Mouse (Mus musculus): ENCODE results near the gene Gna15.
A peak's percentile ranks its signal among the peaks of the same experiment; 100 is the strongest.

Gna15 gene

DNA sequence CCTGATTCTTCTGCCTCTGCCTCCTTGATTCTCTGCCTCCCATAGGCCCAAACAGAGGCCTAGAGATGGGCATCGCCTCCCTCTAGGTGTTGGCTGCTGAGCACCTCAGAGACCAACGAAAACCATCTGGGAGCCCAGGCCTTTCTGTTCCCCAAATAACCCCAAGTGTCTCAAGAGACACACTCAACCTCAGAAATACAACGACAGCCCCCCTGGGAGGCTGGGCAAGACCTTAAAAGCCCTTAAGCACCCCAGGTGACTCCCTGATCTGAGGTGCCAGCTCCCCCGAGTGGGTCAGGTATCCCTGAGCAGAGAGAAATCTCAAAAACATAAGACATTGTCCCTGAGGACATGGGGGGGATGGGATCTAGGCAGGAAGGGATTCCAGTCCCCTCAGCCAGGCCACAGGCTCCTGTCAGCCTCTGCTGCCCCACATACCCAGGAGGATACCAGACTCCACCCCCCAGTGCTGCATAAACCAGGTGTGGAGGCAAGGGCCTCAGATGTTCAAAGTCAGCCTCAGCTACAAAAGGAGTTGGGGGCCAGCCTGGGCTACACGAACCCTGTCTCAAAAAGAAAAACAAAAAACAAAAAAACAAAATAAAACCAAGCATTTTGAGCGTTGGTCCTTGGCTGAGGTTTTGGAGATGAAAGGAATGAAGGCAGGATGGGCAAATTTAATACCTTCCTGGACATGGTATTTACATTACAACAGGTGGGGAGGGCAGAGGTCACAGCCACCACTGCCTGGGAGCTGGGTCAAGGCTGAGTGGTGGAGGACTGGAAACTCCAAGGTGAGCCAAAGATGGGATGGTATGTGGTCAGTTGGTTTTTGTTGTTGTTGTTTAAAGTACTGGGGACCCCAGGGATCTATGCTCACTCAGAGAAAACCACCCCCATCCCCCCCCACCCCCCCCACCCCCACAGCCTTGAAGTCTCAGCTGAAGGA lies 30.1 kb upstream of the Gna15 start:
- DNase-seq (ENCODE audit: low spot score), result no peak

DNA sequence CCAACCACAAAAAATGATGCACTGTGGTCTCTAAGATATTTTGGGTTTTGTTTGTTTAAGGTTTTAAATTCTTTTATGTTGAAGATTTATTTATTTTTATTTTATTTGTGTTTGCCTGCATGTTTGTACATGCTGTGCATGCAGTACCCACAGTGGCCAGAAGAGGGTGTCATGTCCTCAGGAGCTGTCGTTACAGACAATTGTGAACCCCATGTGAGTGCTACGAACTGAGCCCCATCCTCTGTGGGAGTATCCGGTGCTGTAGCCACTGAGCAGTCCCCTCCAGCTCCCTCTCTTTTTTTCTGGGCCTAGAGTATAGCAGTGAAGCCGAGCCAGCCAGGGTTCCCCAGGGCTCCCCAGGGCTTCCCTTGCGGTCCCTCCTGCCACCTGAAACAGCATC lies 29.2 kb upstream of the Gna15 start:
- peak; percentile 44 for DNase-seq (ENCODE audit: low spot score)

DNA sequence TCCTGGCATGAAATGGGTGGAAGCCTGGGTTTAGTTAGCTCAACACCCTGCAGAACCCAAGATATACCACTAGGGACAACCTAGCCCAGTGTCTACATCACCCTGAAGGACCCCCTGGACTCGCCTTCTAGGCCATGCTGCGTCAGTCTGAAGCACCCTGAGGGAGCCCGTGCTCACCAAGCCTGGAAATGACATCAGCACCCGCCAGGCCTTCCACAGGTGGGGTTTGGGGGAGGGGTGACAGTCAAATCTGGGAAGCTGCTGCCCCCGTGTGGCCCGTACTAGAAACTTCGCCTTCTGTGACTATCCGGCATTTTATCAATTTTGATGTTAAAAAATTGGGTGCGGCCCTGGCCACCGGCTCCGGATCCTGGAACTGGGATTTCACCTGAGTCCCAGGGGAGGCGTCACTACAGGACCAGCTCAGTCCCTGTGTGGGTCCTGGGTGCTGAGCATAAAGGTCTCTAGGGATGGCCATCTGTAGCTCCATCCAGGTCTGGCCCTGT lies 27.6 kb upstream of the Gna15 start:
- DNase-seq (ENCODE audit: low spot score), result peak; percentile 81

DNA sequence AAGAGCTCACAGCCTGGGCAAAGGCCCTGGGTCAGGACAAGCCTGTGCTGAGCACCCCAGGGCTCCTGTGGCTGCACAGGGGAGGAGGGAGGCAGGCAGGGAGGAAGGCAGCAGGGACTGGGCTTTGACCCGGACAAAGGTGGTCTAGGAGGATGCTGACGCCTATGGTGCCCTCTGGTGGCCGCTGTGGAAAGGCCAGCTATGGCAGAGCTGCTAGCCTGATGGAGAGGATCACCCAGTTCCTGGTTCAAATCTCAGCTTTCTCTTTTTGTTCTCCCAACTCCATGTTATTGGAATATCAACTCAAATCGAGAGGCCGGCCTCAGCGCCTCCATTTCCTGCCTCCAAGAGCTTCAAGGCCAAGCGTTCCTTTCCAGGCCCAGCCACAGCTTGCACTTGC lies 26.2 kb upstream of the Gna15 start:
- DNase-seq (ENCODE audit: low spot score), result peak; percentile 84

DNA sequence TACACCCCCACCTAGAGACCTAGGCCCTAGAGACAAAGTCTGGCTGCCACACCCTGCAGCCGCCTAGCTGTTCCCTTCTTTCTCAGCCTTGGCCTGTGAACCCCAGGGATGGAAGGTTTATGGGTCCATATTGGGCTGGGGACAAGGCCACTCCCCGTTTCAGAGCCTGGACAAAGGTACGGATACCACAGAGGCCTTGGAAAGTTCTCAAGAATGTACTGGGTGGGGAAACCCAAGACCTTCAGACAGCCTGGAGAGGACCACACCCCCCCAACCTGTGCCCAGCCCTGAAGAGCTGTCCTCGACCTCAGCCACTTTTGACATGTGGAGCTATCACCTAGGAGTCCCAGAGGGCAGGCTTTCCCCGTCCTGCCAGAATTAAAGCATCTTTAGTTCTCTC lies 24.9 kb upstream of the Gna15 start:
- DNase-seq (ENCODE audit: low spot score), result no peak

DNA sequence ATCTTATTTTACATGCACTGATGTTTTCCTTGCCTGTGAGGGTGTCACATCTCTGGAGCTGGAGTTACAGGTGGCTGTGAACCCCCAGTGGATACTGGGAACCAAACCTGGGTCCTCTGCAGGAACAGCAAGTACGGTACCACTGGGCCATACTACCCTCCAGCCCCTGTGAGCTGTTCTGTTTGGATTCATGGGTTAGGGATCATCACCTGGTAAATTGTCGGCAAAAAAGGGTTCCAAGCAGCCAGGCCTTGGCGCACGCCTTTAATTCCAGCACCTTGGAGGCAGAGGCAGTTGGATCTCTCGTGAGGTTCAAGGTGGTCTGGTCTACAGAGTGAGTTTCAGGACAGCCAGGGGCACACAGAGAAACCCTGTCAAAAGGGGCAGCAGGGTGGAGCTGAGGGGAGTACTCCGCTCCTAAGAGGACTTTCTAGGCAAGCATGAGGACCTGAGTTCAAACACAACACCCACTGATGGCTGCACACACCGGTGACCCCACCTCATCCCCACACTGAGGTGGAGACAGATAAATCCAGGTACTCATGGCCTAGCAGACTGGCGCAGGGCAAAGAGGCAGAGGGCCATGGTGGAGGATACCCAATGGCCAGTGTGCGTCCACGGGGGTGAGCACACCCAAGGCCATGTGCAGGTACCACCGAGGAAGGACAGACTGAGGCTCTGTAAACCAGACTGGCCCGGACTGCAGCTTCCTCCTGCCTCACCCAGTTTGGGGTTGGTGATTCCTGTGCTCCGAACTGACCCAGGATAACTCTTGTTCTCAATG lies 23.0 kb upstream of the Gna15 start:
- DNase-seq (ENCODE audit: low spot score), result no peak

DNA sequence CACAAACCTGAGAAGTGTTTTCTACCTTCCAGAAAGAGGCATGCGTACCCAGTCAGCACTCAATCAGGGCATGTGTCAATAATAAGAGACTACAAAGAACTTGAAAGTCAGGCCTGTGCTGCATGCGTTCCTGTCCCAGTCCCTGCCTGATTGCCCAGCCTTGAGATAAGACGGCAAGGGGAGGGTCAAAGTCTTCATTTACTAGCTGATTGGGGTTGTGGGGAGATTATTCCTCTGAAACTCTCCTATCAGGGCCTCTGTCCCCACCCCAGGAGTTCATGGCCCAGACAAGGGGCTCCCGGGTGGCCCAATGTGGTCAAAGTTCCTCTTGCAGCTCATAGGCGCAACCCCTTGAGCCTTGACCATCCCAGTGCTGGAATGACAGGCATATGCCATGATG lies 22.3 kb upstream of the Gna15 start:
- DNase-seq (ENCODE audit: low spot score), result no peak

DNA sequence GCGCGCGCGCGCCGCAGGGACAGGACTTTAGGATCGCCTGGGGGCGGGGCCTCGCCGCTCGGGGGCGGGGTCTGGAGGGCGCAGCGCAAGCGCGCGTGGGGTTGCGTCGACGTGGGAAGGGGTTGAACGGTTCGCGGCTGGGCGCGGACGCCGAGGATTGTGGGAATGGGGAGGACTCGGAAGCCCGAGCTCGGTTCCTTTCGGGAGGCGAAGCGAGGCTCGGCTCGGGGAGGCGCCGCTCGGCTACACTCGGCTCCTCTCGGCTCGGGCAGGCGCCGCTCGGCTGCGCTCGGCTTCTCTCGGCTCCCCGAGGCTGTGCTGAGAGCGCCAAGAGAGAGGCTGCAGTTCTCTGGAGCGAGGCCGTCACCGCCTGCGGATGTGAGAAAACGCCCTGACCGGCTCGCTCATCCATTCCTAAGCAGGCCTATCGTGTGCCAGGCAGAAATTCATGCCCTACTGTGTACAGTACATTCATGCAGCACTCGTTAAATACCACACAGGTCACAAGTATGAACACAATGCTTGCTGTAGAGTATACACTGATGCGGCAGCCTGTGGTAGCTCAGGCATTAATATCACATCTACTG lies 21.2 kb upstream of the Gna15 start, which contains the start of gene Gna11:
Gene Gna11, minus strand, starts transcription at position 30 of the 587 bp plus-strand sequence.
- DNase-seq (ENCODE audit: low spot score), result peak; percentile 99

DNA sequence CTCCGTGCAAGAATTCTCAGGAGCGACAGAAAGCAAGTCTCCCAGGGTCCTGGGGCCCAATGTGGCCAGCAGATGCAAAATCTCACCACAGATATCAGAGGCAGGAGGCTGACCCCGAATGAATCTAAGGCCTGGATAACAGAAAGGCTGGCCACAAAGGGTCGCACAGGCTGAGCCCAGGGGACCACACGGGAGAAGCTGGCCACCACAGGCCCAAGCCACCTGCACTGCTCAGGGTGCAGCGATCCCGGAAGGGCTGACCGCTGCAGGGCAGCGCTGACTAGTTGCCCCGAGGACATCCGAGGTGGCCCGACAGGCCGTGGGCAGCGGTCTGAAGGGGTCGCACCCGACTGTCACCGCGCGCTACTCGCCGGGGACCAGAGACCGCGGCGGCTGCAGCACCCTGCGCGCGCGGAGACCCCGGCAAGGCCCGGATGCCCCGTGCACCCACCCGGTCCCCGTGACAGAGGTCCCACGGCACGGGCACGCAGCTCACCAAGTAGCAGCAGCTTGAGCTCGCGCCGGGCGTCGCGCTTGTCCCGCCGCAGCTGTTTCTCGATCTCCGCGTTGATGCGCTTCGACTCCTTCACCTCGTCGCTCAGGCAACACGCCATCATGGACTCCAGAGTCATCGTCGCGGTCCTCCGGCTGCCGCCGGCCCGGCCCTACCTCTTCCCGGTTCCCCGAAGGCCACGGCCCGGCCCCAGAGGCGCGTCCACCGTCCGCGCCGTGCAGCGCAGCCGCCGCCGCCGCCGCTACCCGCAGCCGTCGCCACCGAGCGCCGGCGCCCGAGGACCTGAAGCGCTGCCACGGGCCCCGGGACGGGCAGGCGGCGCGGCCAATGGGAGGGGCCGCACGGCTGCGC lies 20.5 kb upstream of the Gna15 start:
- peak; percentile 29 for DNase-seq (ENCODE audit: low spot score)

DNA sequence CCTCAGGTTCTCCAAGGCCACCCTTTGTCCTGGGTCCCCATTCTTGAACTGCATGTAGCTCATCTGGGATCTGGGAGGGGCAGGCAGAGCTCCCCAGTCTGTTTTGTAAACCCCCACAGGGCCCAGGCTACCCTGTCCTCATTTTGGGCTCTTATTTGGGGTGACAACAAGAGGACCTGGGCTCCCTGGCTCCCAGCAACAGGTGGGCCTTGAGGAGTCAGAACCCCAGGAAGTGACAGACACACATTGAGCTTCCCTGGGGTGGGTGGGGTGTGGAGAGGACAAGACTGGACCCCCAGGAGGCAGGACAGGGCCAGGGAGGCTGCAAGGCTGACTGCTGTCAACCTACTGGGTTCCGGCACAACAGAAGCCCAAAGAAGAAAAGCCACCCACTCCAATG lies 19.6 kb upstream of the Gna15 start:
- DNase-seq (ENCODE audit: low spot score), result no peak

DNA sequence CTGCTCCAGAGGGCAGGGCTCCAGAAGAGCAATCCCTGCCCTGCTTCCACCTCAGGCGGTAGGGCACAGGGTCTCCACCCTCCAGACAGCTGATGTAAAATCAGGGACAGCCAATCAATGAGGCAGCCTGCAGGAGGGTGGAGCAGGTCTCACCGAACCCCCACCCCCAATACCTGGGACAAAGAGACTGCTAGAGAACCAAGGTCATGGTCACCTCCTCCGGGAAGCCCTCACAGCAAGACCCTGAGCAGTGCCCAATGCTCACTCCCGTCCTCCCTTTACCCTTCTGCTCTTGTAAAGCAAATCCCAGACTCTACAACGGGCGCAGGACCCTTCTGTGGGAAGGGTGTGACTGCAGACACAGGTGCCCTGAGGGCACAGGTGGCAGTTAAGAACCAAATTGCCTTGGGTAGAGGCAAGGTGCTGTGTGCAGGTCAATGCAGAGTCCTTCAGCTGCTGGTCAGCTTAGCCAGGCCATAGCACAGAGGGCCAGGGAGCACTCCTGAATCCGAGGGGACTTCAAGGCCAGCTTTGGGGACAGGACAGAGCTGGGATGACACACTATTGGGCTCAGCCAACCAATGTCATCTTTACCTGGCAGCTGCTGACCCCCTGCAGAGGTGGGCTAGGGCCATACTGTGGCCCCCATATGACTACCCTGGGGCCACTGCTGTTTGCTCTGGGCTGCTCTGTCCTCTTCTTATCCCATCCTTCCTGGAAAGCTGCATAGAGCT lies 18.9 kb upstream of the Gna15 start:
- DNase-seq (ENCODE audit: low spot score), result no peak

DNA sequence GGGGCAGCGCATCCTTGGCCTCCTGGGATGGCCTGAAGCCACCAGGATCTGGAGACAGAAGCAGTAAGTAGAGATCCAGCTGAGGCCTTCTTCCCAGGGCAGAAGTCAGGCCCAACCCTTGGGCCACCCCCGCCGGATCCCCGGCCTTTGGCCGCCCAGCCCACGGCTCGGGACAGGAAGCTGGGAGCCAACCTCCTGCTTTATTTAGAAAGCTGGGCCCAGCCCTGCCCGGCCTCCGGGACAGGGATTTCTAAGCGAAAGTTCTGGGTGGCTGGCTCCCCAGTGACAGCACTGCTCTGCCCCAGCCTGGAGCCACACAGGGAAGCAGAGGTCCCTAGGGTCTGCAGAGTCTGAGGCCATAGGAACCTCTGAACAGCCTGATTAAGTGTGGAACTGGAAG lies 17.8 kb upstream of the Gna15 start:
- DNase-seq (ENCODE audit: low spot score), result no peak

DNA sequence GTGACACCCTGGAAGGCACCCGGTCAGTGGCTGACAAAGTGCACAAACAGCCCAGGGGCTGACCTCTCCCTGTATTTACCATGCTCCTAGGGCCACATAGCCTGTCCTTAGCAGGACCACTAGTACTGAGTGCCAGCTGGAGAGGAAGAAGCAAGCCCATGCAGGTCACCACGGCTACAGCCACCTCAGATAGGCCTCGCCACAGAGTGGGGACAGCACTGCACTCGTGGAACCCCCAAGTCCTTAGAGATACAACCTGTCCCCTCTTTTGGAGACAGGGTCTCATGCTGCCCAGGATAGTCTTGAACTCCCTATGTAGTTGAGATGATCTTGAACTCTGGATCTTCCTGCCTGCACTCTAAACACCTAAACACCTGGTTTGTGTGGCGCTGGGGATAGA lies 17.3 kb upstream of the Gna15 start:
- no peak for DNase-seq (ENCODE audit: low spot score)

DNA sequence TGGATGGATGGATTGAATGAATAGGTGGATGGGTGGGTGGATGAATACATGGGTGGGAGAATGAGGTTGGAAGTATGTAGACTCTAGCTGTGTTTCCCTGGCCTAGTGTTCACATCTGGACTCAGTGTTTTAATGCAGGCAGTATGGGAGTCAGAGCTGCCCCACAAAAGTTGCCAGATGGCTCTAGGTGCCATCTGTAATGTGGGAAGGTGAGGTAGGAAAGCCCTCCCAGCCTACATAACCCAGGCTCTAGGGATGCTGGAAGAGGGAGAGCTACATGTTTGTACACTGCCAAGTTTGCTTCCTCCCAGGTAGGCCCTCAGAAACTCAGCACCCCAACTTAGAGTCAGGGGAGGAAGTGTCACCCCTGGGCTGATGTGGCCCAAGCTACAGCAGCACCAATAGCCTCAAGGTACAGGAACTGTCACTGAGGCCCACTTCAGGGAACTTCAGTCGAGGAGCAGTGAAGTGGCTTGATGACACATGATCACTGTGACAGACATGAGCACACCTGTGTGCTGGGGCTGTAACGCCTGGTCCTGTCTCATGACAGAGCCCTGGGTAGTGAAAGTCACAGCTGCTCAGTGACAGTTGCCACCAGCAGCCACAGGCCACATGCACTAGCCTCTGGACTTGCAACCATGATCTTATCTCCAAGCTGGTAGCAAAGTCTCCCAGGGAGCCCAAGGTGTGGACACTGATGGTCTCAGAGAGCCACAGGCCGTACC lies 14.5 kb upstream of the Gna15 start:
- DNase-seq (ENCODE audit: low spot score), result no peak

DNA sequence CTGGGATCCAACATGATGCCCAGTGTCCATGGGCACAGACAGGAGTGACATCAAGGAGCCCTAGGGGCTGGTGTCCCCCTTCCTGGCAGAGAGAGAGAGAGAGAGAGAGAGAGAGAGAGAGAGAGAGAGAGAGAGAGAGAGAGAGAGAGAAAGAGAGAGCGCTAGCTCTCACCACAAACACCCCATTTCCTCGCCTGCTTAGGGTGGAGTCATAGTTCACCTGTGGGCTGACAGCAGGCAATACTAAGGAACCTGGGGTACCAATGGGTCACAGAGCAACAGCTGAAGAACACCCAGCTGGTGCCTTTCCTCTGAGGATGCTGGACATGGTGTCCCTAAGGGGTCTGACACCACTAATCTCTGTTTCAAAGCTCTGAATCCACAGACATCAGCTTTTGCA lies 13.4 kb upstream of the Gna15 start:
- no peak for DNase-seq (ENCODE audit: low spot score)

DNA sequence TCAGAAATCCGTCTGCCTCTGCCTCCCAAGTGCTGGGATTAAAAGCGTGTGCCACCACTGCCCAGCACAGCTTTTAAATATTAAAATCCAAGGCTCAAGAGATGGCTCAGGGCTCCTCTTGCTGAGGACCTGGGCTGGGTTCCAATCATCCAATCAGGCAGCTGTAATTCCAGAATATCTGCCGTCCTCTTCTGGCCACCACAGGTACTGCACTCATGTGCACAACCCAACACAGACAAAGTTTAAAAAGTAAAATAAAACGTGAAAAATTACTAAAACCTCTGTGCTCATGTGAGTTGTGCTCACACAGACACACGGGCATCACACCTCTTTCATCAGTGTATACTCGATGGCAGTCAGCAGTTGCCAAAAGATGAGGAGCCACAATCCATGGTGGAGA lies 12.7 kb upstream of the Gna15 start:
- DNase-seq (ENCODE audit: low spot score), result no peak

DNA sequence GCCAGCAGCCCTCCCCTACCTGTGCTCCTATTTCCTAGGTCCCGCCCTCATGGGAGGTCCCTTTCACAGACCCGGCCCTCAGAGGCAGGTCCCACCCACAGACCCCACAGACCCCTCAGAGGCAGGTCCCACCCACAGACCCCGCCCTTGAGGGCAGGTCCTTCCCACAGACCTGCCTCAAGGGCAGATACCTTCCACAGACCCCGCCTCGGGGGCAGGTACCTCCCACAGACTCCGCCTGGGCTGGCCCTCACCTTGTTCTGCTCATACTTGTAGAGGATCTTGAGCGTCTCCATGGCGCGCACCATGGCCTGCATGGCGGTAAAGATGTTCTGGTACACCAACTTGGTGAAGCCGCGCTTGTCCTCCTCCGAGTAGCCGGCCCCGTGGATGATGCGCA lies 10.8 kb upstream of the Gna15 start:
- DNase-seq (ENCODE audit: low spot score), result no peak

DNA sequence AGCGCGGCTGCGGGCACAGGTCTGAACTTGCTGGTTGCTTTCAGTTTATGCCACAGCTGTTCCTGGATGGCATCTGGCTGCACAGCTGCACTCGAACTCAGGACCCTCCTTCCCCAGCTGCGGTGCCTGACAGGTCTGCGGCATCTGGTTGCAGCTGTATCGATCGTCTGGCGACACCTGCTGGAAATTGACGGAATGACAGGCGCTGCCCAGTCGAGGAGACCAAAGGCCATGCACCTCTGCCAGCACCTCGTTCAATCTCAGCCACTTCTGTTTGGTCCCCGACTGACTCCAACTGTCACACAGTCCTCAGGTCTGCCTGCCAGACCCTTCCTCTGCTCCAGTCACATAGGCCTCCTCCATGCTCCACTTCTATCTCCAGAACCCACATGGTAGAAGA lies 2.8 kb upstream of the Gna15 start:
- DNase-seq (ENCODE audit: low spot score), result peak; percentile 88

DNA sequence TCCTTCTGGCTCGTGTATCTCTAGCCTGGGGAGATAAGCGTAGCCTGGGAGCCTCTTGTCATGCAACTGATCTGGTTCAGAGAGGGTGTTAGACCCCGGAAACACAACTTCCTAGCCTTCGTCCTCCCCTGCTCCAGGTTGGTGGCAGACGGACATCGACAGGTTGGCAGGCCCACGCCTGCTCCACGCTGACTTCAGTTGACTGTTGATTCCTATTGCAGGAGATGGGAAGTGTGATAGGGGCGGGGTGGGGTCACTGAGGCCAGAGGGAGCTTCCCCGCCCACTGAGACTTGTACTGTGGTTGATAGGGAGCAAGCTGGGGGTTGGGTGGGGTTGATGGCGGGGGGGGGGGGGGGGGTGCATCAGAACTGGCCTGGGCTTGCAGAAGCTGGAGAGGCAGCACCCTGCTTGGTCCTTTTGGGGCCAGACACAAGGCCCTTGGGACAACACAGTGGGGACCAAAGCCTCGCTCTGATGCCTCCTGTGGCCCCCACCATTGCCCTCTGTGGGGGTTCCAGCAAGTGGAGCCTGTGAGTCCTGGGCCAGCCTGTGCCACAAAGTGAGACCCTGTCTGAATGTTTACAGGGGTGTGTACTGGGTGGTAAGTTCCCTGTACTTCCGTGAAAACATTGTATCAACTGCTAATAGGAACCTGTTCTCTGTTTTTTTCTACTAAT lies 1.1 kb upstream of the Gna15 start:
- no peak for DNase-seq (ENCODE audit: low spot score)

DNA sequence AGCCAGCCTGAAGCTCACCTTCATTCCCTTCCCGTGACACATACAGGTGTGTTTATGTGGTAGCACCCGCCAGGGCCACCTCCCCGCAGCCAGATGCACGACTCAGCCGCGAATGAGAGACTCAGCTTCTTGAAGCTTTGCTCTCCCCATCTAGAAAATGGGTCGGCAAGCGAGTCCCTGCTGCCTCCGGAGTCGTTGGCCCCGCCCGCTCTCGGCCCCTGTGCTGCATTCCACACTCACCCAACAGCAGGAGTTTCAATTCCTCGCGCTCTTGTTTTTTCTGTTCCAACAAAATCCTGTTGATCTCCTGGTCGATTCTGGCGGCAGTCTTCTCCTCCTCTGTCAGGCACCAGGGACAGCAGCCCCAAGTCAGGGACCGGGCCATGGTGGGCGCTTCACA lies 455 bp downstream of the Gna15 start:
- no peak for DNase-seq (ENCODE audit: low spot score)

Measured in retina, embryonic 14.5 days (tissue).